25 mouse cellular contexts compared by ENCODE assay signal in the genomic region with DNA sequence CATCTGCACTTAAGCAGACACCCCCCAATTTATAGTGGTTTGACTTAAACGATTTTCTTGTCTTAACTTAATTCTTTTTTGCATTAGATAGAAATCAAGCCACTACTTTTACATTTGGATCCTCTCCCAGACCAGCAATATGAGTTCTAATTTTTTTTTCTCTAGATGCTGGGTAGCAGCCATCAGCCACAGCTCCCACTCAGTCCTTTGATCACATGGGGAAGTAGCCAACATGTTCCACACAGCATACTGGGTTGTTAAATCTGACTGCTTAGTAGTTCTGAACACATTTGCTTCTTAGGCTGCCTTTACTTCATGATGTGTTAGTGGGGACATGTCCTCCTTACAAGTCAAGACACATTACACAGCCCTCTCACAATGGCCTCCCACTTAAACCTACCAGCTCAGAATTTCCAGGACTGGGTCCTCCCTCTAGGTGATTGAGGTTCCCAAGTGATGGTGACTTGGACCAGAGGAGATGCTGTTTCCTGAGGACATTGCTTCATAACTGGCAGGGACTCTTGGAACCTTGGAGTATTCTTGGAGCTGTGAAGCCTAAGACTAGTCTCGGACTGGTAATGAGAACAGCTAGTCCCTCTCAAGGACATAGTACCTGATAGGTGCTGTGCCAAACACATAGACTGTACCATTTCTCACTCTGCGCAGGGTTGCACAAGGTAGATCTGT. TPM values are rescaled to one million over a fixed set of nuclear protein-coding genes. Genes with fewer than 3 reads are reported as not detected.
DNase-seq lines count a peak whose midpoint lies in the region; ATAC-seq and TF ChIP-seq lines count a peak whose summit lies in the region.
"Had no signal": no experiment of that assay in that cellular context is flagged by ENCODE, and none has a peak within 500 bp of the region (broad histone marks: within the 10 kb centered on the region; RNA-seq: fewer than 3 reads in every experiment).

No protein-coding gene starts in this region.

- H3K36me3 ChIP-seq in forebrain, postnatal 0 days (ENCODE audit: insufficient read depth): no peaks in the 10 kb centered on the region
- peaks cover 33% of the 10 kb centered on the region for H3K36me3 ChIP-seq in forebrain, embryonic 12.5 days (replicated peaks)

- no peaks in the 10 kb centered on the region for H3K27me3 ChIP-seq in forebrain, postnatal 0 days (ENCODE audit: insufficient read depth, low read length)
- no peaks in the 10 kb centered on the region for H3K27me3 ChIP-seq in forebrain, embryonic 12.5 days
- H3K27me3 ChIP-seq: heart, embryonic 12.5 days; hindbrain, embryonic 12.5 days had no signal

- intact Hi-C loops in left cerebral cortex, postnatal 4 days (cut with DNase I): no loop called here

- no peak overlapping the region for H3K4me2 ChIP-seq in forebrain, postnatal 0 days (ENCODE audit: low read depth)
- no peak overlapping the region for H3K4me2 ChIP-seq in forebrain, embryonic 12.5 days
- H3K4me2 ChIP-seq: heart, embryonic 12.5 days; hindbrain, embryonic 12.5 days had no signal

- no peak for TF ChIP-seq CTCF in forebrain, postnatal 0 days (IDR thresholded peaks at IDR 0.05; ENCODE audit: low read depth)

- peak; percentile 42 for DNase-seq in forebrain, postnatal 0 days
- peak; percentile 35 to 48 for DNase-seq in left cerebral cortex, adult 18-20 months (ENCODE audit: low spot score in 2 of 2)
- no peak for DNase-seq in left cerebral cortex, postnatal 4 days
- DNase-seq in right cerebral cortex, adult 2 months (ENCODE audit: low spot score in 2 of 2): peak; percentile 45 to 47
- no peak for DNase-seq in right cerebral cortex, postnatal 14 days
- no peak for DNase-seq in urinary bladder, postnatal 10 days (ENCODE audit: low spot score)
- no peak for DNase-seq in heart, adult 11 months
- DNase-seq: adrenal gland, postnatal 25 days; cerebellum, adult 11-12 months; cerebellum, postnatal 14 days; gastrocnemius, adult 2 months; heart, postnatal 14 days; kidney, adult 9 months; kidney, postnatal 36 days; liver; lung, postnatal 36 days; retina, postnatal 1 day; thymus, adult 18-20 months had no signal

- H3K27ac ChIP-seq in forebrain, postnatal 0 days (ENCODE audit: low read depth, low read length): no peak overlapping the region
- H3K27ac ChIP-seq in forebrain, embryonic 12.5 days: no peak overlapping the region
- H3K27ac ChIP-seq: gastrocnemius, adult 2 months; hindbrain, embryonic 12.5 days had no signal

- 78% methylated on average over 3 of the region's 3 CpGs for WGBS in forebrain, postnatal 0 days
- WGBS in forebrain, embryonic 12.5 days: 93% methylated on average over 3 of the region's 3 CpGs

- ATAC-seq in forebrain, postnatal 0 days: peak; percentile 45; the same call in 1 of the 2 replicates
- ATAC-seq in forebrain, embryonic 12.5 days (ENCODE audit: low FRiP score): no peak
- ATAC-seq: CD4-positive, CD25-positive, alpha-beta regulatory T cell, adult 4 months; forebrain, embryonic 14.5 days; midbrain, embryonic 16.5 days had no signal

- H3K9me3 ChIP-seq in forebrain, postnatal 0 days (ENCODE audit: low read length): peaks cover 9% of the 10 kb centered on the region
- H3K9me3 ChIP-seq in forebrain, embryonic 12.5 days: peaks cover 10% of the 10 kb centered on the region

- H3K4me1 ChIP-seq in forebrain, postnatal 0 days (ENCODE audit: insufficient read depth): peaks cover 3% of the 10 kb centered on the region; the same call in 1 of the 2 replicates
- no peaks in the 10 kb centered on the region for H3K4me1 ChIP-seq in forebrain, embryonic 12.5 days
- H3K4me1 ChIP-seq: heart, embryonic 12.5 days; hindbrain, embryonic 12.5 days had no signal

- H3K9ac ChIP-seq in forebrain, postnatal 0 days: no peak overlapping the region
- no peak overlapping the region for H3K9ac ChIP-seq in forebrain, embryonic 12.5 days
- H3K9ac ChIP-seq: heart, embryonic 12.5 days; hindbrain, embryonic 12.5 days had no signal

- no peak overlapping the region for H3K4me3 ChIP-seq in forebrain, postnatal 0 days (ENCODE audit: low read depth, low read length)
- no peak overlapping the region for H3K4me3 ChIP-seq in forebrain, embryonic 12.5 days (replicated peaks)
- H3K4me3 ChIP-seq: gastrocnemius, adult 2 months; heart, embryonic 12.5 days; hindbrain, embryonic 12.5 days had no signal

RNA-seq across cellular contexts. Expression of gene Ahcyl2, which starts 16.2 kb away (rescaled TPM):
- total RNA-seq in forebrain, postnatal 0 days (2014; rRNA removed): 44.6 and 48.3 TPM in 2 replicates
- 9.0 and 13.6 TPM in 2 replicates for polyA plus RNA-seq in forebrain, postnatal 0 days (2015; fragmentation: Nextera tagmentation; extraction: Ambion mirVana)
- 14.7 and 18.6 TPM in 2 replicates for polyA plus RNA-seq in forebrain, embryonic 12.5 days (2016; fragmentation: Nextera tagmentation; extraction: Ambion mirVana)
- total RNA-seq in left cerebral cortex, adult 18-20 months (2021): 100 to 1,000 TPM; 136 to 139 TPM
- 10 to 100 TPM; 51.3 to 54.1 TPM for total RNA-seq in left cerebral cortex, postnatal 4 days (2021)

RNA-seq across cellular contexts. Expression of gene Smo, which starts 16.3 kb away (rescaled TPM):
- total RNA-seq in forebrain, postnatal 0 days (2014; rRNA removed): 28.0 and 38.2 TPM in 2 replicates
- 4.4 and 8.3 TPM in 2 replicates for polyA plus RNA-seq in forebrain, postnatal 0 days (2015; fragmentation: Nextera tagmentation; extraction: Ambion mirVana)
- 45.1 and 48.4 TPM in 2 replicates for polyA plus RNA-seq in forebrain, embryonic 12.5 days (2016; fragmentation: Nextera tagmentation; extraction: Ambion mirVana)
- 1 to 10 TPM; 8.3 to 9.1 TPM for total RNA-seq in left cerebral cortex, adult 18-20 months (2021)
- 10 to 100 TPM; 14.6 to 16.2 TPM for total RNA-seq in left cerebral cortex, postnatal 4 days (2021)
- total RNA-seq: neutrophil, adult 5-6 weeks had no signal

RNA-seq across cellular contexts. Expression of gene Tspan33, which starts 57.6 kb away (rescaled TPM):
- 7.6 and 12.5 TPM in 2 replicates for total RNA-seq in forebrain, postnatal 0 days (2014; rRNA removed)
- 6.8 and 9.4 TPM in 2 replicates for polyA plus RNA-seq in forebrain, postnatal 0 days (2015; fragmentation: Nextera tagmentation; extraction: Ambion mirVana)
- 8.6 and 9.2 TPM in 2 replicates for polyA plus RNA-seq in forebrain, embryonic 12.5 days (2016; fragmentation: Nextera tagmentation; extraction: Ambion mirVana)
- 10 to 100 TPM; 23.1 to 25.9 TPM for total RNA-seq in left cerebral cortex, adult 18-20 months (2021)
- total RNA-seq in left cerebral cortex, postnatal 4 days (2021): 1 to 10 TPM; 7.0 to 8.8 TPM

Comparison
In these comparisons a context has a peak if more than half of its experiments do, and no peak if none do; other contexts are left out.
1. DNase-seq: peak in forebrain, postnatal 0 days (single experiment), left cerebral cortex, adult 18-20 months (2 of 2) and right cerebral cortex, adult 2 months (2 of 2); none in left cerebral cortex, postnatal 4 days (single experiment), right cerebral cortex, postnatal 14 days (single experiment), urinary bladder, postnatal 10 days (single experiment) and heart, adult 11 months (single experiment).